Mouse (Mus musculus) 3134 (cell line): ENCODE measurements around the gene Eln.

Experiments
- DNase-seq: peaks from one replicate; pipeline ENCODE4 v3.0.0-alpha.2; 2011; ENCODE audit warnings: low spot score; ENCODE audit not compliant: insufficient read length; ENCODE audit errors: extremely low read depth

Eln gene

GRCm38 (mm10) chr5:134745000-134745399, 2.1 kb downstream of the Eln start:
- DNase-seq, result no peak

DNA sequence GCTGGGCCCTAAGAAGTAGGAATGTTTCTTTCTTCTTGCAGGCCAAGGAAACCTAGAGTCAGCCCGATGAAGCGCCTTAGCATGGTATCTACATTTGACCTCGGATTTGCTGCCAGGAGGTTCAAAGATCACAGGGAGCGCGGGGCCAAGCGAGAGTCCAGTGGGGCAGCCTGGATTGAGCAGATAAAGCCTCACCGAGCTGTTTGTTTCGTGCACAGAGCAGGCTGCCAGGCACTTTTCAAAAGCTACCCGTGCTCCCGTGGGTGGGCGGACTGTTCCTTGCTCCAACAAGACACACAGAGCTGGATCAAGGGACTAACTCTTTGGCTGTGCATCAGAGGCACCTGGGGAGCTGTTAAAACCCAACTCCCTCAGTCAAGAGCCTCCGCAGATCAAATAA, 3.1 kb downstream of the Eln start:
- no peak for DNase-seq

GRCm38 (mm10) chr5:134742221-134742795, 4.8 kb downstream of the Eln start:
- no peak for DNase-seq

DNA sequence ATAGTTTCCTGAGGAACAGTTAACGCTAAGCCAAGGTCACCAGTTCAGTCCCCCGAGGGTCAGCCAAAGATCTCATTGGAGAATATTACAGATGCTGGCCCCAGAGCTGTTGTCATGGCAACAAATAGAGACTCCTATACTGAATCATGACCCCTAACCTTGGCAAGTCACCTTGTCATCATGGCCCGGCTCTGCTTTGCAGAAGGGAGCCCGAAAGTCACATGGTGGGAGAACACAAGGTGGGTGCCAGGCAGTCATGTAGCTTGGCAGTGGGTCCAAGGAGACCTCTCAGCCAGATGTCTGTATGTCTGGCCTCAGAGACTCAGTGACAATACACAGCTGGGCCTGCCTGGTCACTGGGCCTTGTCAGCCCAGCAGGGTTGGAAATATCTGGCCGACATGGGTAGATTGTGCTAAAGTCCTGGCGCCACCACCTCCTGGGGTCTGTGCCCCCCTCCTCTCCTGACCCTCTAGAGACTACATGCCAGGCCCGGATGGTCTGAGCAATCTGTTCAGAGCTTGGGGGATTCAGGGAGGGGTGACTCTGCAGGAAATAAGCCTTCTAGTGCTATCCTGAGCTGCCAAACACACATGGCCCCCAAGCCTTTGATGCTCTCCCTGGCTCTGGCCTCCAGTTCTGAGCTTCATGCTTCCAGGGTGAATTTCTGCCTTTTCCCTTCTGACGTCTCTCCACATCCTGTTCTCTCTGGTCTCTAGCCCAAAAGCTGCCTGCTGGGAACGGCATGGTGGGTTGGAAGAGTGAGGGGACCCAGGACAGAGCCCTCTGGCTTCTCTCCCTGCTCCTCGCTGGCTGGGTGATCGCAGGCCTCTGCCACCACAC, 6.4 kb downstream of the Eln start:
- DNase-seq, result no peak

DNA sequence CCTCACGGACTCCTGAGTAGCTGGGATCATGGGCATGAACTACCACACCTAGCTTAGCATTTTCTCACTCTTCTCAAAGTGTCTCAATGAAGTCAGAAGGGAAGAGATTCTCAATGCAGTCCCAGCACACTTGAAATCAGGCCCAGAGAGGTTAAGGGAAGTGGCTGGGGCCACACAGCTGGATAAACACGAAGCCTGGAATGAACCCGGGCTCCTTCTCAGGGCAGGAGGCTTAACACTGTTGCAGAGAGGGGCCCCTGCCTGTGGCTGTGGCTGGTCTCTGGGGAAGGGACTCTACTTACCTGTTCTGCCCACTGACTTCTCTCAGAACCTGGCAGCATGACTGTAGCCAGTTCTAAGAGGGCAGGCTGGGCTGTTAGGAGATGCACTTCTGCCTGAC, 7.2 kb downstream of the Eln start:
- no peak for DNase-seq

DNA sequence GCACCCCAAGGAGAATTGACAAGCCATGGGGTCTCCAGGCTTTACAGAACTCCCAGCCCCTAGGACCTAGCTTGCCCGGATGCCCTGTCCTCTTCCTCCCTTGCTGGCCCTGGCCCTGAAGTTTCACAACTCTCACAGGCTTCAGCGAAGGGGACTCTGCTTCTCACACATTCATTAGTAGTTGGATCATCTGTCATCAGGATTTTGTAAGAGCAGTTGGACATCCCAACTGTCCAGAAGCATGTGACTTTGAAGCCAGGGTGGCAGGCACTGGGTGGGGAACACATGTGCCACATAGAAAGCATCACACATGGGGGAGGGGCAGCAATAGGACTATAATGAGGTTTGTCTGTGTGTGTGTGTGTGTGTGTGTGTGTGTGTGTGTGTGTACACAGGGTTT, 12.2 kb downstream of the Eln start:
- no peak for DNase-seq

DNA sequence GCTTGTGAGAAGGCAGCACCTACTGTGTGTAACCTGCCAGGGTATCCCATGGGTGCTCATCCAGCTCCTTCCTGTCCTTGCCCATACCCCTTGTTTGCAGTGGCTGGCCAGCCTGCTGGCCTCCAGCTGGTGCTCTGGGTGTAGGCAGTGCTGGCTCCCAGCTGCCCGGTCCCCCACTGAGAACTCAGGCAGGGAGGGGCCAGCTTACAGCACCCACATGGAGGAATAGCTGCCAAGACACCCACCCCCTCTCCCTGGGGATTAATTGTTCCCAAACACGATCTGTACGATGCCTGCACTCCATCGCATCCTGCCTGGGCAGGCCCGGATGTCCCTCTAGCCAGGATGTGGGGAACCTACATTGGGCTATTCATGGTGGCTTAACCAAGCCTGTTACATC, 13.1 kb downstream of the Eln start:
- no peak for DNase-seq

GRCm38 (mm10) chr5:134733241-134733640, 13.9 kb downstream of the Eln start:
- DNase-seq, result no peak

DNA sequence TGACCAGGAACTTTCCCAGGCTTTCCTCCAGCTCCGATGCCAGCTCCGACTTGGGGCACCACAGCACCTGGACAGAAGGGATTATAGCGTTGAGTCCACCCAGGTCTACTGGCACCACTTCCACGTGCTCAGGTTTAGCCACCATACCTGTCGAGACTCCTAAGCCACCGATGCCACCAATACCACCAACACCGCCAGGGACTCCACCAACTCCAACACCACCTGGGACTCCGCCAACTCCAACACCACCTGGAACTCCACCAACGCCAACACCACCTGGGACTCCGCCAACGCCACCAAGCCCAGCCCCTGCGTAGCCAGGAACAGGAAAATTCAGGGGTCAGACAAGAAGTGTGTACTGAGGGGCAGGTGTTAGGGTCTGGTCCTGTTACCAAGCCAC, 18.0 kb downstream of the Eln start:
- no peak for DNase-seq

- no peak for DNase-seq
Observed at GRCm38 (mm10) chr5:134728535-134728934, 18.6 kb downstream of the Eln start.

- no peak for DNase-seq
Observed at GRCm38 (mm10) chr5:134727001-134727639, 20.0 kb downstream of the Eln start.

- no peak for DNase-seq
Observed at GRCm38 (mm10) chr5:134725299-134725698, 21.8 kb downstream of the Eln start.

DNA sequence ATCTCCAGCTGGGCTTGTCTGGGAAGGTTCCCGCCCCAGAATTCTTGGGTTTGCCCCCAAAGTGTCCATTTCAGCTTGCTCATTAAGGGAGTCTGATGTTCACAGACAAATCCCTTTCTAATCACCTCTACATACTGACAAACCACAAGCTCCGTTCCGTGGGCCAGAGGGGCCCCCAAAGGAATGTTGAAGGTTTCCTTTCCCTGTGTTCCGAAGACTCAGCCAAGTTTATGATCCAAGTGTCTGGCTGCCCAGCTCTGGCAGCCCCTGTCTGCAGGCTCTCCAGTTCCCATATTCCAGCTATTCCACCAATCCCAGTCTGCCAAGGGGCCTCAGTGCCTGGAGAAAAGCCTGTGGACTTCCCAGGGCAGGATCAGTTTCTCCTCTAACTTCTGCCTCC, 27.1 kb downstream of the Eln start:
- no peak for DNase-seq

GRCm38 (mm10) chr5:134711076-134711475, 36.0 kb downstream of the Eln start:
- DNase-seq, result no peak

DNA sequence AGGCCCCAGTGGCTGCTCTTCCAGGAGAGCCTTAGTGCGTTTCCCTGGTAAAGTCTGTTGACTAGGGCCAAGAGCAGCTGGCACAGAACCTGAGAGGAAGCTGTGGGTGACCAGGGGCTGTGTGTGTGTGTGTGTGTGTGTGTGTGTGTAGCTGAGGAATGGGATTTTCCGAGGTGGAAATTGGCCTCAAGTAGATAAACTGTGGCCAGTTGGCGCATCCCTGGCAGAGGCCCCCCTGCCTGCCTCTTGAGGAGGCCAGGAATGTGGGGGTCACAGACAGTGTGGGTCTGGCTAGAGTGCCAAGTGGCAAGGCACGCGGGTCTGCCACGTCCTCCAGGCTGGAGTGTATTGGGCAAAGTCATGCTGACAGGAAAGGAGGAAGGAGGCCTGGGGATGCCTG, 37.8 kb downstream of the Eln start:
- DNase-seq, result no peak

- no peak for DNase-seq
Observed at GRCm38 (mm10) chr5:134704157-134704556, 43.0 kb downstream of the Eln start.

GRCm38 (mm10) chr5:134695539-134695938, 51.6 kb downstream of the Eln start:
- no peak for DNase-seq

- no peak for DNase-seq
Observed at GRCm38 (mm10) chr5:134695082-134695481, 52.0 kb downstream of the Eln start.

GRCm38 (mm10) chr5:134692704-134693103, 54.4 kb downstream of the Eln start:
- DNase-seq, result no peak

- peak; percentile 100 for DNase-seq
Observed at GRCm38 (mm10) chr5:134688718-134689284, 58.3 kb downstream of the Eln start.

- no peak for DNase-seq
Observed at GRCm38 (mm10) chr5:134688086-134688717, 58.9 kb downstream of the Eln start, which contains the start of gene Limk1. Gene Limk1, minus strand, starts transcription at chr5:134688598.
